Mouse (Mus musculus) liver, postnatal 0 days (tissue): Measurements from ENCODE around the gene Fam118a. TPM values are rescaled to one million over a fixed set of nuclear protein-coding genes. Genes with fewer than 3 reads are reported as not detected.
"Not testable (repeated sequence)": the region's sequence is repeated elsewhere in the genome, so short reads cannot be mapped to it uniquely, and the experiment has no call there.

Experiments
- ATAC-seq: fragments of 200-750 bp; cut with Nextera tagmentation; 2 replicates; pipeline ENCODE4 v1.8.0; 2017; ENCODE audit warnings: mild to moderate bottlenecking, moderate library complexity
- DNase-seq: peaks from one replicate; pipeline ENCODE4 v3.0.0-alpha.2; 2016
- H3K27ac ChIP-seq: fragments of 300-500 bp; sonication (generic); 2 replicates; pipeline ENCODE4 v1.5.1; 2014; ENCODE audit warnings: antibody characterized with exemption, moderate library complexity, mild to moderate bottlenecking, low read depth
- H3K27me3 ChIP-seq: fragments of 300-500 bp; sonication (generic); 2 replicates; pipeline ENCODE4 v1.6.1; 2014; ENCODE audit warnings: low read length, control low read depth, mixed read lengths; ENCODE audit not compliant: insufficient read depth
- H3K36me3 ChIP-seq: fragments of 300-500 bp; sonication (generic); replicated peaks from 2 replicates; pipeline ENCODE4 v1.6.1; 2014; ENCODE audit warnings: mild to moderate bottlenecking, control low read depth, low read length, moderate library complexity, mixed read lengths; ENCODE audit not compliant: insufficient read depth
- H3K4me1 ChIP-seq: fragments of 300-500 bp; sonication (generic); 2 replicates; pipeline ENCODE4 v1.6.1; 2014; ENCODE audit warnings: antibody characterized with exemption, mild to moderate bottlenecking, control low read depth; ENCODE audit not compliant: insufficient read depth
- H3K4me2 ChIP-seq: fragments of 300-500 bp; sonication (generic); 2 replicates; pipeline ENCODE4 v1.6.1; 2014; ENCODE audit warnings: low read depth, mild to moderate bottlenecking, low read length, moderate library complexity, mixed read lengths
- H3K4me3 ChIP-seq: fragments of 300-500 bp; sonication (generic); 2 replicates; pipeline ENCODE4 v1.5.1; 2014; ENCODE audit warnings: low read depth, low read length
- H3K9ac ChIP-seq: fragments of 300-500 bp; sonication (generic); replicated peaks from 2 replicates; pipeline ENCODE4 v1.6.1; 2014; ENCODE audit warnings: mild to moderate bottlenecking, moderate library complexity
- H3K9me3 ChIP-seq: fragments of 300-500 bp; sonication (generic); 2 replicates; pipeline ENCODE4 v1.6.1; 2016; ENCODE audit warnings: mild to moderate bottlenecking, control low read depth, low read length, mixed read lengths
- CTCF ChIP-seq: sonication (generic); IDR thresholded peaks from 2 replicates; pipeline ENCODE4 v1.5.1; 2016; ENCODE audit warnings: antibody characterized with exemption, low read depth
- EP300 ChIP-seq: IDR thresholded peaks from 2 replicates; pipeline ENCODE4 v1.6.1; 2016; ENCODE audit warnings: antibody characterized with exemption, low read depth, mild to moderate bottlenecking
- WGBS: fragments of 180-500 bp; shearing (Covaris S2); extraction: QIAGEN DNeasy Blood & Tissue Kit; methylation state at CpG from one replicate; pipeline ENCODE4 v1.1.7; 2014; ENCODE audit not compliant: insufficient replicate concordance; 5-methylcytosine and 5-hydroxymethylcytosine counted together
- polyA plus RNA-seq: library from polyadenylated mRNA; unstranded; fragments of >200 nt; fragmentation: Nextera tagmentation; extraction: Ambion mirVana; gene quantifications from 2 replicates; pipeline ENCODE4 v1.2.1, GENCODE M21; 2015

Fam118a gene
- 2.9 and 4.2 TPM in 2 replicates for polyA plus RNA-seq

- not testable (repeated sequence) for H3K4me1 ChIP-seq, H3K9me3 ChIP-seq, H3K36me3 ChIP-seq, H3K4me3 ChIP-seq, ATAC-seq, H3K27me3 ChIP-seq, DNase-seq, H3K4me2 ChIP-seq, H3K9ac ChIP-seq, H3K27ac ChIP-seq
- 50% methylated on average over 1 of the region's 1 CpGs for whole genome bisulfite sequencing
Observed at GRCm38 (mm10) chr15:85028648-85029047, at the start of gene Fam118a. TSS of gene Fam118a (plus strand) at chr15:85028948.

GRCm38 (mm10) chr15:84981609-84982313, 47.0 kb upstream of the Fam118a start:
- ATAC-seq, result no peak
- no peaks in the 10 kb centered on the region for H3K36me3 ChIP-seq
- H3K27ac ChIP-seq, result 0 out of 2 replicates have a peak overlapping the region, but pooled peaks have one; percentile 22
- H3K9me3 ChIP-seq, result no peaks in the 10 kb centered on the region
- no peak overlapping the region for H3K4me3 ChIP-seq
- 50% methylated on average over 9 of the region's 9 CpGs for whole genome bisulfite sequencing
- H3K4me2 ChIP-seq, result no peak overlapping the region
- no peak for DNase-seq
- TF ChIP-seq CTCF, result no peak
- no peak for TF ChIP-seq EP300
- H3K27me3 ChIP-seq, result no peaks in the 10 kb centered on the region
- peaks cover 12% of the 10 kb centered on the region for H3K4me1 ChIP-seq
- no peak overlapping the region for H3K9ac ChIP-seq

GRCm38 (mm10) chr15:84982888-84983287, 45.9 kb upstream of the Fam118a start:
- no peaks in the 10 kb centered on the region for H3K27me3 ChIP-seq
- peaks cover 17% of the 10 kb centered on the region for H3K4me1 ChIP-seq
- no peak overlapping the region for H3K27ac ChIP-seq
- ATAC-seq, result peak; percentile 62
- peak; percentile 34 for DNase-seq
- no peak for TF ChIP-seq EP300
- no peak for TF ChIP-seq CTCF
- no peak overlapping the region for H3K4me2 ChIP-seq
- H3K36me3 ChIP-seq, result no peaks in the 10 kb centered on the region
- no peaks in the 10 kb centered on the region for H3K9me3 ChIP-seq
- WGBS, result 81% methylated on average over 3 of the region's 3 CpGs
- no peak overlapping the region for H3K4me3 ChIP-seq
- H3K9ac ChIP-seq, result no peak overlapping the region

- 75% methylated on average over 7 of the region's 7 CpGs for WGBS
- Histone ChIP-seq H3K36me3 (no peaks in the 10 kb centered on the region), H3K4me1 (peaks cover 24% of the 10 kb centered on the region), H3K9me3 (no peaks in the 10 kb centered on the region), H3K9ac (no peak overlapping the region), H3K4me2 (no peak overlapping the region), H3K27ac (no peak overlapping the region), H3K27me3 (no peaks in the 10 kb centered on the region), H3K4me3 (no peak overlapping the region)
- TF ChIP-seq EP300 (no peak), CTCF (no peak)
- no peak for DNase-seq
- ATAC-seq, result no peak
Observed at GRCm38 (mm10) chr15:84983721-84984120, 45.0 kb upstream of the Fam118a start.

GRCm38 (mm10) chr15:84985516-84986160, 43.1 kb upstream of the Fam118a start:
- Histone ChIP-seq H3K4me3 (no peak overlapping the region), H3K36me3 (no peaks in the 10 kb centered on the region), H3K9ac (no peak overlapping the region), H3K4me1 (peaks cover 24% of the 10 kb centered on the region), H3K27ac (no peak overlapping the region), H3K27me3 (no peaks in the 10 kb centered on the region), H3K4me2 (no peak overlapping the region), H3K9me3 (no peaks in the 10 kb centered on the region)
- WGBS, result 76% methylated on average over 12 of the region's 12 CpGs
- DNase-seq (no peak), ATAC-seq (no peak)
- no peak for TF ChIP-seq CTCF
- TF ChIP-seq EP300, result no peak

- ATAC-seq, result no peak
- Histone ChIP-seq H3K4me1 (peaks cover 24% of the 10 kb centered on the region), H3K4me3 (peak overlapping the region; percentile 70), H3K4me2 (peak overlapping the region; percentile 93), H3K27ac (no peak overlapping the region; the same call in 1 of the 2 replicates), H3K9ac (peak overlapping the region; percentile 82), H3K9me3 (no peaks in the 10 kb centered on the region), H3K36me3 (no peaks in the 10 kb centered on the region), H3K27me3 (no peaks in the 10 kb centered on the region)
- no peak for DNase-seq
- 48% methylated on average over 4 of the region's 4 CpGs for WGBS
- TF ChIP-seq EP300 (no peak), CTCF (no peak)
Observed at GRCm38 (mm10) chr15:84986171-84987019, 42.4 kb upstream of the Fam118a start.
